Mouse (Mus musculus): ENCODE measurements around the gene Dcaf4. TPM values are rescaled to one million over a fixed set of nuclear protein-coding genes. Genes with fewer than 3 reads are reported as not detected.

Gene Dcaf4
- polyA plus RNA-seq, 1 experiment, result 51.2 TPM

DNA sequence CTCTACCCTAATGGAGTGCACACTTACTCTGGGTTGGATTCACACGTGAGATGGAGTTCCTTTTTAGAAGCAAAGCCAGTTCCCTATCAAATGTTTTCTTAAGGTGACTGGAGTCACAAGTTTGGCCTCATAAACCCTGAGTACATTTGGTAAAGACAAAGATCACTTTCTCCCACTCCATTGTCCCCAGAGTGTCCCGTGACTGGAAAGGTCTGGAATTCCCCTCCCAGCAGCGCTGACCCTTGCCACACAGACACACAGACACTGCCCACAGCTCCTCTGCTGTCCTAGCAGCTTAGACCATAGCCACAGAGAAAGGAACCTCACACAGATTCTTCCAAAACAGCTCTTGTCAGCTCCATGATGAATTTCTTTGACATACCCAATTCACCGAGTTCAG, 61.8 kb downstream of the Dcaf4 start:
- DNase-seq (ENCODE audit: low read depth), result no peak
- TF ChIP-seq POLR2A (IDR thresholded peaks at IDR 0.05; ENCODE audit: borderline replicate concordance, extremely low read depth, insufficient read depth, insufficient read length, poor library complexity, severe bottlenecking), result no peak
- TF ChIP-seq CTCF (IDR thresholded peaks at IDR 0.05; ENCODE audit: borderline replicate concordance, extremely low read depth, insufficient read depth, insufficient read length), result no peak

DNA sequence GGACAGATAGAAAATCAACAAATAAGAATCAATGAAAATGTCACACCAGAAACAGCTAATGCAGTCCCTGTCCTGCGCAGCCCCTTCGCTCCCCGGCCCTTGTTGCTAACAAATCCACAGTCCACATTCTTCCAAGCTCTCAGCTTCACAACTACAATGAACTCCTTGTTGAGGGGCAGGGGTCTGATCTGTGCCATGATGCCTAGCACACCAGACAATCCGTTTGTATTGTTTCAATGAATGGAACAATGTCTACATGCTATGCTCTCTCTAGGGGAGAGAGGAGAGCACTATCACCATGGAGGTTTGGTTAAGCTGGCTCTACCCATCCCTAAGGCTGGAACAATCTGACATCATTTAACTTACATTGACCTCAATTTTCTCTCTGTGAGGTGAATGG, 62.5 kb downstream of the Dcaf4 start:
- no peak for TF ChIP-seq CTCF (IDR thresholded peaks at IDR 0.05; ENCODE audit: borderline replicate concordance, extremely low read depth, insufficient read depth, insufficient read length)
- TF ChIP-seq POLR2A (IDR thresholded peaks at IDR 0.05; ENCODE audit: borderline replicate concordance, extremely low read depth, insufficient read depth, insufficient read length, poor library complexity, severe bottlenecking), result no peak
- no peak for DNase-seq (ENCODE audit: low read depth)

DNA sequence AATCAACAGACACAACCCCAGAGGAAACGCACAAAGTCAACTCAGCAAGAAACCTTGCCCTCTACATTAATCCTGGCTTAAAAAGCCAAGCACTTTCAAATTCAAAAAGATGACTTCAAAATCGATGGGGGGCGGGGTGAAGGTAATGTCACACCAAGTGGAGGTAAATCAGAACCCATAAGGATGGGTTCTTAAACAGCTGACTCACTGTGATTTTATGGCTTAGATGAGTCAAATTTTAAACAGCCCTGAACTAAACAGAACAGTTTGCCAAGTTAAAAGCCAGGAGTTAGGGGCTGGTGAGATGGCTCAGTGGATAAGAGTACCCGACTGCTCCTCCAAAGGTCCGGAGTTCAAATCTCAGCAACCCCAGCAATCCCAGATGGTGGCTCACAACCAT, 66.4 kb downstream of the Dcaf4 start:
- TF ChIP-seq POLR2A (IDR thresholded peaks at IDR 0.05; ENCODE audit: borderline replicate concordance, extremely low read depth, insufficient read depth, insufficient read length, poor library complexity, severe bottlenecking) (no peak), CTCF (IDR thresholded peaks at IDR 0.05; ENCODE audit: borderline replicate concordance, extremely low read depth, insufficient read depth, insufficient read length) (no peak)
- DNase-seq (ENCODE audit: low read depth), result no peak

Other genes with a start within 250 kb of the Dcaf4 start
- gene Dpf3, start 32.8 kb upstream of the Dcaf4 start, polyA plus RNA-seq (2012; rRNA removed), result 8.8 and 20.9 TPM in 2 replicates
- 49.4 and 54.1 TPM in 2 replicates for gene Zfyve1, start 76.8 kb downstream of the Dcaf4 start, polyA plus RNA-seq (2012; rRNA removed)
- 133 and 166 TPM in 2 replicates for gene Rbm25, start 110.8 kb downstream of the Dcaf4 start, polyA plus RNA-seq (2012; rRNA removed)
- 25.4 and 53.0 TPM in 2 replicates for gene Psen1, start 167.7 kb downstream of the Dcaf4 start, polyA plus RNA-seq (2012; rRNA removed)
- 0.77 and 0.85 TPM in 2 replicates for gene Papln, start 243.2 kb downstream of the Dcaf4 start, polyA plus RNA-seq (2012; rRNA removed)

Measured in brain, embryonic 14.5 days (tissue).